Mouse (Mus musculus): Measurements from ENCODE around the gene Slc17a8.
A peak's percentile ranks its signal among the peaks of the same experiment; 100 is the strongest.
"Not testable (repeated sequence)": the region's sequence is repeated elsewhere in the genome, so short reads cannot be mapped to it uniquely, and the experiment has no call there.

Slc17a8 gene

DNA sequence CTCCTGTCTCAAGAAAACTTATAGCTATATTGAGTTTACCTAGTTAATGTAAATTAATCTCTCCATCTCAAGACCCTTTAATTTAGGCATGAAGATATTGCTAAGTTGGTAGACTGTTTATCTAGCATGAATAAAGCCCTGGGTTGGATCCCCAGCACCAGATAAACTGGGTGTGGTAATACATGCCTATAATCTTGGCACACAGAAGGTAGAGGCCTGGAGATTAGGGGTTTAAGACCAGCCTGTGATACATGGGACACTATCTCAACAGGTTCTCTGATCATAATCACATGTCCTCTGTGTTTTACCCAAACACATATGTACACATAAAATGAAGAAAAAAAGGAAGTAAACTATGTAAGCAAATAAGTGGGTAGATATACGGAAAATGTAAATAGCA lies 32.3 kb downstream of the Slc17a8 start:
- no peak for DNase-seq

DNA sequence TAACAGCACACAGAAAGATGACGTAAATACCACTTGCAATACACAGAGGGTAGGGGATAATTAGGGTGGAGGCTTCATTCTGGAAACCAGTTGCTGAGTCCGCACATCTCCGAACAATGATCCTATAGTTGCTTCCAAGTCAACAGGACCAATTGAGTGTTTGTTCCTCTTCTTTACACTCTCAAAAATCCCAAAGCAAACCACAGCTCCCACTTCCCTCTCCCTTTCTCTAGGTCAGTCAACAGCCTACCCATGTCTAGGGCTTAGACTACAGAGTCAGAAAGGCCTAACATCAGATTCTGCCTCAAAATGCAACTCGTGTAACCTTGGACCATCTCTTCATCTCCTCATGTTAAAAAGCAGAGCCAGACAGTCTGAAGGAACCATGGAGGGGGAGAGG lies 36.3 kb downstream of the Slc17a8 start:
- DNase-seq, result no peak

DNA sequence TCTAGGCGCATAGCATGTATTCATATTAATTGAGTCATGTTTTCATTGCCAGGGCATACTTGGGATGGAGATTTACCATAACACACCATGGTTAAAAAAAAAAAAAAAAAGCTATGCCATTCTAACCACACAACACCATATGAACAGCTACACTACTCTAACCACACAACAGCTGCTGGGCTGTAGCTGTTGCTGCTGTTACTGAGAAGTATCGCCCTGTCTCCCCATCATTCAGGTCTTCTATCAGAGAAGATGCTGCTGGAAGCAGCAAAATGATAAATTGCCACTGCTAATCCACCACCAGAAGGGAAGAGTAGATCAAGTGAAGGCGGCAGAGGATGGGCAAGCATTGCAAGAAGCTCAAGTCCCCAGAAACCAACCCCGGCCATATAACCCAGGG lies 42.3 kb downstream of the Slc17a8 start:
- DNase-seq, result no peak

DNA sequence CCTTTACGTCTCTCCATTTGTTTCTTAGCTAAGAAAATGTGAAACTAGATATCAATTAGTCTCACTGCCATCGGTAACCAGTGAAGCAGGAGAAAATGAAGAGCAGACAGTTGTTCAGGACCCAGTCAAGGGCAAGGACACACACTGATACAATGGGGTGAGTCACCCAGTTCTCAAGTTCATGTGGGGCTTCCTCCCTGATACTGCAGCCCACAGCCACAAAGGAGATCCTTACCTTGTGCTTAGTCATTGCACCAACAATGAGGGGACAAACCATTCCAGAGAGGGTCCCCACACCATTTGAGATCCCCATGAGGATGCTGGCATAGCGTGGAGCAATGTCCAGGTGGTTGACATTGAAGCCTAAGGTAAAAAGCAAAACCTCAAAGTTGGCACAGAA lies 43.4 kb downstream of the Slc17a8 start:
- no peak for DNase-seq

DNA sequence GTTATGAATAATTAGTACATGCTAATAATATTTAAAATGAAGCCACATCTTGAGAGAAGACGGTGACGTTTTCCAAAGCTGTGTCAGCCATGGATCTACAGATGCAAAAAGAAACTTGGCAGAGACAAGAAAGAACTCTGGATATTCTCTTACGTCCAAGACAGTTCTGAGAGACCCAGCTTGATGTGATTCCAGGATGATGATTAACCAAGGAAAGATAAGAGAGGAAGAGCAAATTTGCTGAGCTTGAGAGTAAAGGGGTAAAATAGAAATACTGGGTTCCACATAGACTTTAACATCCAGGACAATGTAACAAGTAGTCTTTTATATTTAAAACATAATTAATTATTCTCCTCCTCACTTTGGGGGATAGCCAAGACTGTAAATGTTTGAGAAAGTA lies 47.6 kb downstream of the Slc17a8 start:
- DNase-seq, result no peak

DNA sequence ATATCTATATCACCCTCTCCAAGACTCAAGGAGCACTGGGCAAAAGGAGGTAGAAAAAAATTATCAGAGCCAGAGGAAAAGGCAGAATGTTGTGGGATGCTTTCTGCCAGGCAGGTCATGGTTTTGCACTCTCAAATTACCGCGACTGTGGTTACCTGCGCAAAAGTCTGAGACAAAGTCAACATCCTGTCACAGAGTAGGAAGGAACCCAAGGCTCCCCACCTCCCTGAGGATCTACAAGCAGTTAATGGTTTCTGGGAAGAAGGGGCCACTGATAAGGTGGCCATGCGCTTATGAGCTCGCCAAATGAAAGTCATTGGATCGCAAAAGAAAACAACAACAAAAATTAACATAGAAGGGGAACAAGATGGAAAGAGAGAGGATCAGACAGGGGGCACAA lies 48.1 kb downstream of the Slc17a8 start:
- no peak for DNase-seq

DNA sequence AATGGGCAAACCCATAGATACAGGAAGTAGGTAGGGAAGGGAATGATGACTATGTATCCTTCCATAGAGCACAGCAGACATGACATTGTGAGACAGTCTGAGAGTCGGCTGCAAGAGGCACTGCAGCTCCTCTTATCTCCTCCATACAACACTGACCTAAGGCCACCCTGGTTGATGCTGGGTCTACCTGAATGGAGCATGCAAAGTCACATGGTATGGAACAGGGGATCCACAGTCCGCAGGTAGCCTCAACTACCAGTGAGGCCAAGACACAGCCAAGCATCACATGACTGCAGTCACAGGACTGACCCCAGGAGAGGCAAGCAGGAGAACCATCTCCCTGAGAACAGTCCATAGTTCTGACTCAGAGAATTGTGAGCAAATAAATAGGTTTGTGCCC lies 53.7 kb downstream of the Slc17a8 start:
- no peak for DNase-seq

DNA sequence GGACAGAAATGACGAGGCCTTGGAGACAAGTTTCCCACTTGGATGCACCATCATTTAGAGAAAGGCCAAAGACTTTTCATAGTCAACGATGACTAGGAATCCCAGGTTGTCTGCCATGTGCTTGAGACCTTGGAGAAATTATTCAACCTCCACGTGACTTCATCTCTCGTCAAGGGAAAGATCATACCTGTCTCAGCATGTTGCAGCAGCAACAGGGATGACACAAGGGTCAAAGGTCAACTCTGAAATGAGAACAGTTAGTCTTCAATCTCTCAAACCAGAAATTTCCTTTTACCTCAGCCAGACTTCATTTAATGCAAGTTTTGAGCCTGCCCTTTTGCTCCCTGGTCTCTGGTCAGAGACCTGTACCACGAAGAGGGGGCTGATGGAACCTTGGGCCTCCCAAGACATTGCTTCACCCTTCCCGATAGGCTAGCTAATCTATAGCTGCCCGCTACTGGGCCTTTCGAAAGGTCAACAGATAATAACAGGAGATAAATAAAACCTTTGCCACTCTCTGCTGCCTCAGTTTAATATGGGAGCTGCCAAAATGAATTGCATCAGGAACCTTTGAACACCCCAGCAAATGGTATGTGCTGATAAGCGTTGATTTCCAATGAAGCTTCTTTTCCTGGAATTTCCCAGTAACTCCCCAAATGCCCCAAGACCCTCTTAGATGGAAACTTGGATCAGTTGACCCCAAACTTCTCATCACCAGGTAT lies 55.6 kb downstream of the Slc17a8 start:
- DNase-seq, result no peak

DNA sequence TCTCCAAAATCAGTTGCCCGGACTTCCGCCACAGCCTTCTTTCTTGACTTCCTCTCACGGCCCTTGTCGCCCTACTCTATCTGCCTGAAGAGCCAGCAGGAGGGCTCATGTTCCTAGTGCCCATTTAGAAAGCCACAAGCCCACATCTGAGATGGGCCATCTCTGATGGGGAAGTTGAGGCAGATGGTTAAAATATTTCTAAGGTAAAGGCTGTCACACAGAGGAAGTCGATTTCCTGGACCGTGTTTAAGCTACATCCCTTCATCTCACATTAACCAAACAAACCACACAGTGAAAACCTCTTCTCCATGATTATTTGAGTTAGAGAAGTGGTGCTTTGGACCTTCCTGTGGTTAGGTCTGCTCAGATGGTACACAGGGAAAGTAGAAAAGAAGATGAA lies 58.9 kb downstream of the Slc17a8 start:
- DNase-seq, result no peak

DNA sequence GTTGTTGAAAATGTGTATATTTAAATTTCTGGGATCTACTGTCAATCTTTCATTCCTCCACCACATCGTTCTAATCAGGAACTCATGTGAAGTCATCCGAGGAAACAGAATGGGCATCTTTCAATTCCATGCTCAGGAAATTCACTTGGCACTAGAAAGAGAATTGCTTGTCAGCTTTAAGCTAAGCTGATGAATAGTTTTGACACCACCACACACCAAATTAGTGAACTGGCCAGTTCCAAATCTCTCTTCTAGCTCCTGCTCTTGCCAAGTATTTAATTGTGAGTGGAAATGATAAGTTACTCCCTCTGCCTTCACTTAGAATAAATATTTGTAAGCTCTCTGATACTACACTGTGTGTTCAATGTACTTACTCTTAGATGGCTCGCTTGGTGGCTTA lies 61.7 kb downstream of the Slc17a8 start:
- DNase-seq, result no peak

DNA sequence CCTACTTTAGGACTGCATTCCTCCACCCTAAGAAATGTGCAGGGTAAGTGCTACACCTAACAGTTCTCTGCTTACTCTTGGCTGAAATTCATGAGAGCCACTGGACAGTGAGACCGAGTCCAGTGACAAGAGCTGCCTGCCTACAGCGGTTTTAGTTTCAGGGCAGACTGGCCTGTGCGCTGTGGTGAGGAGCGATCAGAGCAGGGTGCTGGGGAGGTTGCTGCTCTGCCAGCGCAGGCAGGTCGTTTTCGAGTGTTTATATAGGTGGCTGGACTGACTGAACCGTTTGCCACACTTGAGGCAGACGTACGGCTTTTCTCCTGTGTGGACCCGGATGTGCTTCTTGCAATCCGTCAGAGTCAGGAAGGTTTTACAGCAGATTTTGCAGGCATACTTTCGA lies 66.2 kb downstream of the Slc17a8 start:
- not testable (repeated sequence) for DNase-seq

DNA sequence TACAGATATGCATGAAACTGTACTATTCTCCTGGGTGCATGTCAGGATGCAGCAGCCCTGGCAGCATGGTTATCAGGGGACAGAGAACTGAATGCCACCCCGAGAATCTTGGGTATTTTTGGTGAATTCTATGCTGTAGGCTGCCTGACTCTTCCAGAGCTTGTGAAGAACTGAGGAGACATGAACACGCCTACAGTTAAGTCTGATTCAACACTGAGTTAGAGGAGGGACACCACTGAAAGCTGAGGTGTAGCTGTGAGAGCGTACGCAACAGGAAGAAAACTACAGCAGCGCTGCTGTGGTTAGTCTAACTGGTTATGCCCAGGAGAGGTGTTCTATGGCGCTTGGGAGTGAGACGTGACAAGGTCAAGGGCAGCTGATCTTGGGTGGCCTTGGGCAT lies 67.2 kb downstream of the Slc17a8 start:
- not testable (repeated sequence) for DNase-seq

DNA sequence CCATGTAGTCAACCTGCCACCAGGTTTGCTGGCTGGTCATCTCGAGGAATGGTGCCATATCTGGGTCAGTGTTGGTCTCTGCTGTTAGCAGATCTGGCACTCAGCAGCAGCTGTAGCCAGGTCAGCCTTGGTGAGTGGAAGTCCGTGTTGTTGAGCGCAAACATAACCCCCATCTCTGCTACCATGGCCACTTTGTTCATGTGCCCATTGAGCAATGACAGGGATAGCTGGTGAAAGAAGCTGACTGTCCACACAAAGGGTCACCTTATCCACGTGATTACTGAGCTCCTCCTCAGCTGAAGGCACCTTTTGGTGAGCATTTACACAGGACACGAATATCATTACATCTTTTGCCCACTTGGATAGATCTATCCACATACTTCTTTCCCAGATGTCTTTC lies 68.0 kb downstream of the Slc17a8 start:
- no peak for DNase-seq

DNA sequence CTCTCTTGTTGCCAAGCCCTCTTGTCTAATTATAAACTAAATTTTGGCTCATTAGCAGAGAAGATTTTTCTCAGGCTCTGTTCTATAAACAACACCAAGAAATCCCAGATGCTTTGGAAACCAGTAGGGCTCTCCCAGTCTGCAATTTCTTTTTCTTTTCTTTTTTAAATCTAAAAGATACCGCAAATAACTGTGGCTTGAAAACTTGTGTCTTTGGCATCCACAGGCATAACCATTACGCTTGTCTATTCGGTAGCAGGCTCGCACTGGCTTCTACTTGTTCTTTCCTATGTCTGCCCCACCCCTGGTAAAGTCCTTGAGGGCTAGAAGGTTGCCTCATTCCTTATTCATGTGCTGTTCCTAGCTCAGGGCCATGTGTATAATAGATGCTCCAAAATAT lies 69.4 kb downstream of the Slc17a8 start:
- no peak for DNase-seq

DNA sequence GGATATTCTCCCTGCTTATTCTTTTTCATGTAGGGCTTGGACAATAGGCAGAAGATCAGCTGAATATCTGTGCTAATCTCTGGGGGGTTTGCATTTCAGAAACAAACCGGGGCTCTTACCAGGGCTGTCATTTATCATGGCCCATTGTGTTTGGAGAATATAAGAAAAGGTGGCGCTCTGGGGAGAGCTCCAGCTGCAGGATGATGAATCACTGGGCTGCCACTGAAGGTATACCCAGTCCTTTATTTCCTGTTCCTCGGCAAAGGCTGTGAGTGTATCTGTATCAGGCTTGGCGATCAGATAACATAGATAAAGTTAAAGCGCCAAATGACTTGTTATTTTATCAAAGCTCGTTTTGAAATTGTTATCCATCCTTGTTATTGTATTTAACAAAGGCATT lies 73.0 kb downstream of the Slc17a8 start:
- no peak for DNase-seq

DNA sequence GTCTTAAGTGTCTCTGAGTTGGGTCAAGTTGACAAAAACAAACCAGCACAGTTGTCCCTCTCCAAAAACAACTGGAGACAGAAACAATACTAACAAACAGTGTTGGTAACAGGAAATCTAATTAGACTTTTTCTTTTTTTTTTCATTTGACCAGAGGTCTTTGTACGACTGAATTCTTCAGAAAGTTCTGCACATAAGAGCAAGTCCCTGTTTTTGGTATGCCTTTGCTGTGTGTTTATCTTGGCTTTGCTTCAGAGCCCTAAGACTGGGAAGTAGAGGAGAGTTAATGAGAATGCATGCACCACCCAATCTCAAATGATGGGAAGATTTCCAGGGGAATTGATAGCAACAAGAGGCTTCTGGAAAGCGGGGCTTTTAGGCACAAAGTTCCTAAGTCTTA lies 74.1 kb downstream of the Slc17a8 start:
- DNase-seq, result no peak

DNA sequence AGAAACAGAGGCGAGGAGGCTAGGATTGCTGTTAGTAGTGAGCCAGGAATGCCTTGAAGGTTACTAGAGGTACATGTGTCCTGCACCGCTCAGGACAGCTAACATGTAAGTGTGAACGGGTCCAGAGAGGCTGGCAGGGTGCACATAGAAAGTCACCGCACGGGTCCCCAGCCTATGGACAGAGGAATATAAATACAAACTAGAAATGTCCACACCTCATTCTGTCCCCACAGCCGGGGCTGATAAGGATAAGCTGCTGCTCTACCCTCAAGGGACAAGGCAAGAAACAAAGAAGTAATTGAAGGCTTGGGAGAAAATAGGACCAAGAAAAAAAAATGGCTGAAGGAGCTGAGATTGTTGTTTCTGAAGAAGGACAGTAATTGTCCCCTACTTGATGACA lies 77.2 kb downstream of the Slc17a8 start:
- DNase-seq, result no peak

DNA sequence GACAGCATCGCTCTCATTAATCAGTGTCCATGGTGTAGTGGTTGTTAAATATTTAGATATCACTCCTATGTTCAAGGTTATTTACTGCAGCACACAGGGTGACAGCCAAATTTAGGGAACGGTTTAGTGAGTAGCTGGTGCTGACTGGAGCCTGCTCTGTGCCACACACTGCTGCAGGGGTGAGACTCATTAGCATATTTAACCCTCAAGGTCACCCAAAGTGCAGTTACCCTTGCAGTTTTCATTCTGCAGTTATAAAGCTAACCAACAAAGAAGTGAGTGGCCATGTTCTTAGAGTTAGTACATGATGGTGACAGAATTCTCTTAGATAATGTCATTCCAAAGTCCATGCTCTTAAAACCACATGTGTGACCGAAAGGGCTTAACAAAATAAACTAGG lies 78.7 kb downstream of the Slc17a8 start:
- no peak for DNase-seq

DNA sequence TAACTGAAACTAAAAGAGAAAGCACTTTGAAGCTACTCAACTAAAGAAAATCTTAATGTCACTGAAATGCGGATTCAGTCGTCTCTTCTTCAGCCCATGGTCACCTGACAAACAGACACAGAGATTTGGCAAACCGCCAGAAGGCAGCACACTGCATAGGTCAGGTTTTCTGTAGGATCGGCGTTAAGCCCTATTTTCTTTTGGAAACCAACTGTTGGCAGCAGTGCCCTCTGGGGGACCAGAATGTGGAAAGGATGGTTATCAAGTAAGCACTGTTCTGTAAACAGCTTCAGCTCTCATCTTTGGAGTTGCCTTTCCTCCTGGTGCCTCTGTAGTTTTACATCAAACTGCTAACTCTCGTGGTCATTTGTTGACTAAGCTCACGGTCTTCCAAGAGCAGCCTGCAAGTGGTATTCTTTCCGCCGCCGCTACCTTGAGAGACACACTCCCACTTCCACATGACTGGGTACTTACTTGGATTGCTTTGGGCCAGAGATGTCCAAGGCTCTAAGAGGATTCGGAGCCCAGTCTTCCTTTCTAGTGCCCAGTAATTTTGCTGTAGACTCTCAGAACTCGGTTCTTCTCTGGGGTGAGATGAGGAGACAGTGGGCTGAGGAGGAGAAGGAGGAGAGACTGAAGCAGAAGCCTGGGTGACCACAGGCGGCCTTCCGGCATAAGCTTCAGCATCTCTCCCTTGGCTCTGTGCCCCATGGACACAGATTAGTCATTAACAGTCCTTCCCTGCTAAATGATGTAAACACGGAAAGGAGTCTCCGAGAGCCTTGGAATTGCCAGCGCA lies 87.9 kb downstream of the Slc17a8 start, which contains the start of gene Nr1h4:
Gene Nr1h4 (minus strand): TSS at position 657 of the 799 bp plus-strand sequence.
- peak; percentile 38 for DNase-seq

DNA sequence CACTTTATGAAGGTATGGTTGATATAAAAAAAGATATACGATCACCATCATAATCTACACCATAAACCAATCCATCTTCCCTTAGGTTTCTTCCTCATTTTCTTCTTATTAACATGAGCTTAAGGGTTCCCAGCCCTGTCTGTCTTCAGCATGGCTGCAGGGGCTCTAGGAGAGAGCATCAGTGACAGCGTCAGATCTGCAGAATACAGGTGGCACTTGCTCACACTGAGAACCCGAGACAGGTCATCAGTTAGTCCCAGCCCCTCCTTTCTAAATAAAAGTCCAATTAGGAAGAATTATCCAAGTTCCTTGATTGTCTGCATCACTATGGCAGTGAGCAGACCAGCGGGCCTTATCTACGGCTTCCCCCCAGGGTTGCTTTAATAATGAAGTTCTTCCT lies 88.6 kb downstream of the Slc17a8 start:
- no peak for DNase-seq

DNA sequence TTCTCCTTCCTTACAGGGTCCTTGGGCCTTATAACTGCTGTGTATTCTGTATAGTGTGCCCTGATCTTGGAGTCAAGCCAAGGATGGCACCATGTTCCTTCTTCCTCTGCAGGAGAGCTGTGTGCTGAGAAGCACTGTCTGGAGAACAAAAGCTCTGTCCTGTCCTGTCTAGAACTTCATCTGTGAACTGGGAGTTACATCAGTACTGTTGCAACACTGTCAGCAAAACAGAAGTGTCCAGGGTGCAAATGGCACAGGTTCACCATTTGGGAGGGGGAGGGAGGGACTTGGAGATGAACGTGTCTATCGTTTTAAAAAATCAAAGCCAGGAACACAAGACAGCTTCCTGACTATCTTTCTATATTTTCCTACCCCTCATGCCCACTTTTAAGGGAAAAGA lies 89.1 kb downstream of the Slc17a8 start:
- no peak for DNase-seq

DNA sequence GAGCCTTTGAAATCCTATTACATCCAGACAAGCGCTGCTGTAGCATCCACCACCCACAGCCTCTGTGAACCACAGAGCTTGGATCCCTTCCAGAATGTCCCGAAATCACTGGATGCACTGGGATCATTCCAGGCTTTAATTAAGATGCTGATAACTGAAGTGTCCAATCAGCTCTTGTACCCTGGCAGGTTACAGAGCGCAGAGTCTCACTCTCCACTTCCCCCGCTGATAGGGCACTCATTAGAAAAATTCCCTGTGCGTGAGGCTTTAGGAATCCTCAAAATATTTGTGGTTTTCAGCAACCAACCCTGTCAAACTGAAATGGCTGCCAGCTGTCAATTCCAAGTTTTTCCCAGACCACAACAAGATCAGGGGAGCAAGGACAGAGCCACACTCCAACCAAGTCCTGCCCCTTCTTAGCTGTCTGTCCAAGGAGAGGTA lies 89.8 kb downstream of the Slc17a8 start:
- DNase-seq, result no peak

DNA sequence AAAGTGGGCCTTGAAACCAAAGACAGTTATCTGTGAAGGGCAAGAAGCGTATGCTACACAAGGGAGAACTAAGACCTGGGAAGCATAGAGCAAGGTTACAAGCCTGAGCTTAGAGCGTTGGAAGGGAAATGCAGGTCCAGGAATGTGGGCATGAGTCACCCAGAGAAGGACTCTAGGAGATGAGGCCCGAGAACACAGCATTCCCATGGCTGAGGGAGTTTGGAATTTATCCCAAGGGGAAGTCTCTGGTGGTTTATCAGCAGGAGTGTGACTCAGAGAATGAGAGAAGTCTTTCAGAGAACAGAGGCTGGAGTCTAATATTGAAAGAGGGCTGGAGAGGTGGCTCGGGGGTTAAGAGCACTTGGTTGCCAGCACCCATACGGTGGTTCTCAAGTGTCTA lies 94.0 kb downstream of the Slc17a8 start:
- no peak for DNase-seq

DNA sequence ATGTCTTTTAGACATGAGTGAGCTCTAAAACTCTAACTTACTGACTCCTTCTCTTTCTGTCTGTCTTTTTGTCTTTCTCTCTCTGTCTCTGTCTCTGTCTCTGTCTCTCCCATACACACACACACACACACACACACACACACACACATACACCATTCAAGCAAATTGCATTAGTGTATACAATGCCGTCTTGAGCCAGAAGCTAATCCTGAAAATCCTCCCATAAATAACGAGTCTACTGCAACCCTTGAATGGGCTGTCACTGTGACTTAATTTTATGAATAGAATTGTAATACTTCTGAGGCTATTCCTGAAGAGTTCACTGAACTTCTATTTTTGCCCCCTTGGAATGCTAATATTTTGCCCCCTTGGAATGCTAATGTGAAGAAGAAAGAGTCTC lies 95.2 kb downstream of the Slc17a8 start:
- DNase-seq, result no peak

All from cerebellum, adult 11-12 months (tissue).